14 mouse cellular contexts compared by ENCODE assay signal in the genomic region with DNA sequence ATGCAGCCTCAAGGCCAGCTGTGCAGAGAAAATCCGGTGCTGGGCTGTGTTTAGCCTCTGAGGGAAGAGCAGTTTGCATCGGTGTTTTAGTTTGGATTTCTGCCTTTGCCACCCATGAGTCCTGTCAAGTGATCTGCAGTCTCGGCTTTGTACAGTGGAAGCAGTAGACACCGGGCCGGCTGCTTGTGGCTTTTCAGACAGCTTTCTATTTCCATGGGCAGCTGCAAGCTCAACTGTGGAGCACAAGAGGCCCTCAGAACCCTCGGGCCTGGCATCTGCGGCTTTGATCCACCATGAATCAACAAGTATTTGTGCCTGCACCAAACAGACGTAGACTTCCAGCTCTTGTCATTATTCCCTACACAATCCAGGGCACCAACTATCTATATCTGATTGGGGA. TPM values are rescaled to one million over a fixed set of nuclear protein-coding genes. Genes with fewer than 3 reads are reported as not detected.
"Had no signal": no experiment of that assay in that cellular context is flagged by ENCODE, and none has a peak within 500 bp of the region (broad histone marks: within the 10 kb centered on the region; RNA-seq: fewer than 3 reads in every experiment).

No protein-coding gene starts in this region.

- H3K27me3 ChIP-seq: liver, embryonic 12.5 days; midbrain, embryonic 12.5 days; neural tube, embryonic 12.5 days; stomach, embryonic 15.5 days had no signal

- H3K27ac ChIP-seq: liver, embryonic 12.5 days; liver, embryonic 14.5 days; midbrain, embryonic 10.5 days; midbrain, embryonic 12.5 days; neural tube, embryonic 12.5 days; stomach, embryonic 15.5 days; stomach, postnatal 0 days had no signal

- DNase-seq: lung, adult 18-20 months; lung, embryonic 14.5 days; lung, postnatal 10 days; lung, postnatal 4 days; midbrain, embryonic 14.5 days; right cerebral cortex, postnatal 14 days had no signal

- H3K4me1 ChIP-seq: neural tube, embryonic 12.5 days; stomach, embryonic 15.5 days had no signal

- H3K4me3 ChIP-seq: liver, embryonic 12.5 days; midbrain, embryonic 10.5 days; midbrain, embryonic 12.5 days; neural tube, embryonic 12.5 days; stomach, embryonic 15.5 days had no signal

RNA-seq across cellular contexts. Expression of gene Prr7, which starts 38.3 kb away (rescaled TPM):
- polyA plus RNA-seq: liver, embryonic 12.5 days; liver, embryonic 16.5 days had no signal
